Mouse (Mus musculus): ENCODE results near the gene Klf4. TPM values are rescaled to one million over a fixed set of nuclear protein-coding genes. Genes with fewer than 3 reads are reported as not detected.

Gene Klf4
- polyA plus RNA-seq, 1 experiment from 2014 or later: 87.8 TPM

- Histone ChIP-seq H3K9ac (ENCODE audit: low read length) (no peak overlapping the region), H3K27me3 (ENCODE audit: control insufficient read depth, insufficient read depth, low read length) (no peaks in the 10 kb centered on the region), H3K4me1 (replicated peaks; ENCODE audit: control insufficient read depth, insufficient read depth) (no peaks in the 10 kb centered on the region), H3K4me3 (ENCODE audit: low read depth, low read length) (no peak overlapping the region), H3K27ac (replicated peaks) (no peak overlapping the region), H3K4me2 (replicated peaks; ENCODE audit: low read depth) (no peak overlapping the region), H3K9me3 (ENCODE audit: control insufficient read depth, low read length) (no peaks in the 10 kb centered on the region), H3K36me3 (ENCODE audit: control insufficient read depth, insufficient read depth, low read length) (no peaks in the 10 kb centered on the region)
- no peak for ATAC-seq (ENCODE audit: low FRiP score, low TSS enrichment)
- TF ChIP-seq EP300 (optimal IDR thresholded peaks at IDR 0.05) (no peak), CTCF (IDR thresholded peaks at IDR 0.05; ENCODE audit: low read depth) (no peak)
- no peak for DNase-seq (ENCODE audit: low spot score)
- WGBS: 86% methylated on average over 7 of the region's 7 CpGs
Observed at GRCm38 (mm10) chr4:55517438-55517837, 14.8 kb downstream of the Klf4 start.

- Histone ChIP-seq H3K27ac (replicated peaks) (no peak overlapping the region), H3K9me3 (ENCODE audit: control insufficient read depth, low read length) (no peaks in the 10 kb centered on the region), H3K4me1 (replicated peaks; ENCODE audit: control insufficient read depth, insufficient read depth) (no peaks in the 10 kb centered on the region), H3K9ac (ENCODE audit: low read length) (no peak overlapping the region), H3K4me3 (ENCODE audit: low read depth, low read length) (no peak overlapping the region), H3K36me3 (ENCODE audit: control insufficient read depth, insufficient read depth, low read length) (no peaks in the 10 kb centered on the region), H3K4me2 (replicated peaks; ENCODE audit: low read depth) (no peak overlapping the region), H3K27me3 (ENCODE audit: control insufficient read depth, insufficient read depth, low read length) (no peaks in the 10 kb centered on the region)
- DNase-seq (ENCODE audit: low spot score) (no peak), ATAC-seq (ENCODE audit: low FRiP score, low TSS enrichment) (no peak)
- WGBS: 80% methylated on average over 8 of the region's 8 CpGs
- TF ChIP-seq EP300 (optimal IDR thresholded peaks at IDR 0.05) (no peak), CTCF (IDR thresholded peaks at IDR 0.05; ENCODE audit: low read depth) (no peak)
Observed at GRCm38 (mm10) chr4:55516048-55516447, 16.2 kb downstream of the Klf4 start.

GRCm38 (mm10) chr4:55514733-55515176 is 17.5 kb downstream of the Klf4 start:
- under 1% methylated on average over 39 of the region's 39 CpGs for WGBS
- TF ChIP-seq EP300 (optimal IDR thresholded peaks at IDR 0.05): no peak
- peak; percentile 94 for TF ChIP-seq CTCF (IDR thresholded peaks at IDR 0.05; ENCODE audit: low read depth)
- Histone ChIP-seq H3K36me3 (ENCODE audit: control insufficient read depth, insufficient read depth, low read length) (no peaks in the 10 kb centered on the region), H3K27ac (replicated peaks) (peak overlapping the region; percentile 73), H3K4me1 (replicated peaks; ENCODE audit: control insufficient read depth, insufficient read depth) (no peaks in the 10 kb centered on the region), H3K4me3 (ENCODE audit: low read depth, low read length) (peak overlapping the region; percentile 58), H3K27me3 (ENCODE audit: control insufficient read depth, insufficient read depth, low read length) (no peaks in the 10 kb centered on the region), H3K9ac (ENCODE audit: low read length) (peak overlapping the region; percentile 78), H3K9me3 (ENCODE audit: control insufficient read depth, low read length) (no peaks in the 10 kb centered on the region), H3K4me2 (replicated peaks; ENCODE audit: low read depth) (peak overlapping the region; percentile 71)
- peak; percentile 82 for DNase-seq (ENCODE audit: low spot score)
- peak; percentile 96 for ATAC-seq (ENCODE audit: low FRiP score, low TSS enrichment)

- Histone ChIP-seq H3K9me3 (ENCODE audit: control insufficient read depth, low read length) (no peaks in the 10 kb centered on the region), H3K4me2 (replicated peaks; ENCODE audit: low read depth) (no peak overlapping the region), H3K27me3 (ENCODE audit: control insufficient read depth, insufficient read depth, low read length) (no peaks in the 10 kb centered on the region), H3K9ac (ENCODE audit: low read length) (no peak overlapping the region), H3K27ac (replicated peaks) (no peak overlapping the region), H3K4me3 (ENCODE audit: low read depth, low read length) (no peak overlapping the region), H3K4me1 (replicated peaks; ENCODE audit: control insufficient read depth, insufficient read depth) (no peaks in the 10 kb centered on the region), H3K36me3 (ENCODE audit: control insufficient read depth, insufficient read depth, low read length) (no peaks in the 10 kb centered on the region)
- no peak for TF ChIP-seq CTCF (IDR thresholded peaks at IDR 0.05; ENCODE audit: low read depth)
- no peak for TF ChIP-seq EP300 (optimal IDR thresholded peaks at IDR 0.05)
- 77% methylated on average over 7 of the region's 7 CpGs for WGBS
- no peak for ATAC-seq (ENCODE audit: low FRiP score, low TSS enrichment)
- no peak for DNase-seq (ENCODE audit: low spot score)
Observed at GRCm38 (mm10) chr4:55513615-55514279, 18.5 kb downstream of the Klf4 start.

GRCm38 (mm10) chr4:55511389-55511788 is 20.9 kb downstream of the Klf4 start:
- 78% methylated on average over 2 of the region's 2 CpGs for WGBS
- Histone ChIP-seq H3K9me3 (ENCODE audit: control insufficient read depth, low read length) (no peaks in the 10 kb centered on the region), H3K9ac (ENCODE audit: low read length) (no peak overlapping the region), H3K27me3 (ENCODE audit: control insufficient read depth, insufficient read depth, low read length) (no peaks in the 10 kb centered on the region), H3K4me3 (ENCODE audit: low read depth, low read length) (no peak overlapping the region), H3K27ac (replicated peaks) (no peak overlapping the region), H3K36me3 (ENCODE audit: control insufficient read depth, insufficient read depth, low read length) (no peaks in the 10 kb centered on the region), H3K4me2 (replicated peaks; ENCODE audit: low read depth) (no peak overlapping the region), H3K4me1 (replicated peaks; ENCODE audit: control insufficient read depth, insufficient read depth) (no peaks in the 10 kb centered on the region)
- DNase-seq (ENCODE audit: low spot score): no peak
- ATAC-seq (ENCODE audit: low FRiP score, low TSS enrichment): no peak
- no peak for TF ChIP-seq CTCF (IDR thresholded peaks at IDR 0.05; ENCODE audit: low read depth)
- no peak for TF ChIP-seq EP300 (optimal IDR thresholded peaks at IDR 0.05)

GRCm38 (mm10) chr4:55508712-55509111 is 23.6 kb downstream of the Klf4 start:
- DNase-seq (ENCODE audit: low spot score) (no peak), ATAC-seq (ENCODE audit: low FRiP score, low TSS enrichment) (no peak)
- H3K27ac ChIP-seq (replicated peaks): no peak overlapping the region
- no peak overlapping the region for H3K9ac ChIP-seq (ENCODE audit: low read length)
- H3K4me2 ChIP-seq (replicated peaks; ENCODE audit: low read depth): no peak overlapping the region
- no peak for TF ChIP-seq CTCF (IDR thresholded peaks at IDR 0.05; ENCODE audit: low read depth)
- no peak for TF ChIP-seq EP300 (optimal IDR thresholded peaks at IDR 0.05)
- H3K4me1 ChIP-seq (replicated peaks; ENCODE audit: control insufficient read depth, insufficient read depth): no peaks in the 10 kb centered on the region
- H3K4me3 ChIP-seq (ENCODE audit: low read depth, low read length): no peak overlapping the region
- H3K27me3 ChIP-seq (ENCODE audit: control insufficient read depth, insufficient read depth, low read length): no peaks in the 10 kb centered on the region
- H3K36me3 ChIP-seq (ENCODE audit: control insufficient read depth, insufficient read depth, low read length): no peaks in the 10 kb centered on the region
- H3K9me3 ChIP-seq (ENCODE audit: control insufficient read depth, low read length): no peaks in the 10 kb centered on the region
- 74% methylated on average over 7 of the region's 7 CpGs for WGBS

Data from stomach, postnatal 0 days (tissue).